Mouse (Mus musculus) kidney, adult 2 months (tissue): ENCODE data around the gene Samd4b.

Experiments
- CTCF ChIP-seq: fragments of 200-500 bp; conservative IDR thresholded peaks from 2 replicates; pipeline ENCODE4 v1.5.1; 2011; ENCODE audit warnings: low read depth, mild to moderate bottlenecking, control low read depth, low read length, moderate library complexity, mixed read lengths; ENCODE audit not compliant: insufficient read depth, insufficient read length
- POLR2A ChIP-seq: fragments of 200-500 bp; IDR thresholded peaks from one replicate; pipeline ENCODE4 v1.6.1; 2011; ENCODE audit warnings: low read depth, low read length, control low read depth

- no peak for TF ChIP-seq CTCF
- TF ChIP-seq POLR2A, result no peak
These were observed 43.6 kb upstream of the Samd4b start for GRCm38 (mm10) chr7:28641546-28641945.
